Mouse (Mus musculus) kidney, adult 2 months (tissue): ENCODE measurements around the gene 2610021A01Rik. TPM values are rescaled to one million over a fixed set of nuclear protein-coding genes. Genes with fewer than 3 reads are reported as not detected.
A peak's percentile ranks its signal among the peaks of the same experiment; 100 is the strongest.
"Not testable (repeated sequence)": the region's sequence is repeated elsewhere in the genome, so short reads cannot be mapped to it uniquely, and the experiment has no call there.

ENCODE experiments used
- DNase-seq: peaks from one replicate; pipeline ENCODE4 v3.0.0; 2021
- H3K27ac ChIP-seq: fragments of 200-500 bp; 2 replicates; pipeline ENCODE4 v1.5.1; 2012; ENCODE audit warnings: low read depth, low read length, control low read depth, inconsistent platforms; ENCODE audit not compliant: insufficient read depth
- H3K27me3 ChIP-seq: fragments of 200-500 bp; replicated peaks from 2 replicates; pipeline ENCODE4 v1.6.1; 2012; ENCODE audit warnings: mild to moderate bottlenecking, moderate library complexity, low read length, inconsistent platforms; ENCODE audit not compliant: control insufficient read depth, insufficient read depth
- H3K36me3 ChIP-seq: fragments of 200-500 bp; 2 replicates; pipeline ENCODE4 v1.6.1; 2012; ENCODE audit warnings: mild to moderate bottlenecking, moderate library complexity, low read length, inconsistent platforms; ENCODE audit not compliant: control insufficient read depth, insufficient read depth
- H3K4me1 ChIP-seq: fragments of 200-500 bp; 2 replicates; pipeline ENCODE4 v1.6.1; 2011; ENCODE audit warnings: low read length; ENCODE audit not compliant: control insufficient read depth, insufficient read depth
- H3K4me3 ChIP-seq: fragments of 200-500 bp; 2 replicates; pipeline ENCODE4 v1.5.1; 2011; ENCODE audit warnings: mild to moderate bottlenecking, low read depth, low read length, control low read depth; ENCODE audit not compliant: insufficient read depth
- CTCF ChIP-seq: fragments of 200-500 bp; conservative IDR thresholded peaks from 2 replicates; pipeline ENCODE4 v1.5.1; 2011; ENCODE audit warnings: low read depth, mild to moderate bottlenecking, control low read depth, low read length, moderate library complexity, mixed read lengths; ENCODE audit not compliant: insufficient read depth, insufficient read length
- POLR2A ChIP-seq: fragments of 200-500 bp; IDR thresholded peaks from one replicate; pipeline ENCODE4 v1.6.1; 2011; ENCODE audit warnings: low read depth, low read length, control low read depth
- WGBS: fragments of 180-500 bp; shearing (Covaris S2); methylation state at CpG from one replicate; pipeline ENCODE4 v1.1.7; 2018; 5-methylcytosine and 5-hydroxymethylcytosine counted together
- polyA plus RNA-seq: library from polyadenylated mRNA; depleted of rRNA; stranded (reverse); fragments of >200 nt; gene quantifications from 2 replicates; pipeline ENCODE4 v1.2.3, GENCODE M21; 2012; rRNA removed

Gene 2610021A01Rik
- 2.5 and 3.8 TPM in 2 replicates for polyA plus RNA-seq

DNA sequence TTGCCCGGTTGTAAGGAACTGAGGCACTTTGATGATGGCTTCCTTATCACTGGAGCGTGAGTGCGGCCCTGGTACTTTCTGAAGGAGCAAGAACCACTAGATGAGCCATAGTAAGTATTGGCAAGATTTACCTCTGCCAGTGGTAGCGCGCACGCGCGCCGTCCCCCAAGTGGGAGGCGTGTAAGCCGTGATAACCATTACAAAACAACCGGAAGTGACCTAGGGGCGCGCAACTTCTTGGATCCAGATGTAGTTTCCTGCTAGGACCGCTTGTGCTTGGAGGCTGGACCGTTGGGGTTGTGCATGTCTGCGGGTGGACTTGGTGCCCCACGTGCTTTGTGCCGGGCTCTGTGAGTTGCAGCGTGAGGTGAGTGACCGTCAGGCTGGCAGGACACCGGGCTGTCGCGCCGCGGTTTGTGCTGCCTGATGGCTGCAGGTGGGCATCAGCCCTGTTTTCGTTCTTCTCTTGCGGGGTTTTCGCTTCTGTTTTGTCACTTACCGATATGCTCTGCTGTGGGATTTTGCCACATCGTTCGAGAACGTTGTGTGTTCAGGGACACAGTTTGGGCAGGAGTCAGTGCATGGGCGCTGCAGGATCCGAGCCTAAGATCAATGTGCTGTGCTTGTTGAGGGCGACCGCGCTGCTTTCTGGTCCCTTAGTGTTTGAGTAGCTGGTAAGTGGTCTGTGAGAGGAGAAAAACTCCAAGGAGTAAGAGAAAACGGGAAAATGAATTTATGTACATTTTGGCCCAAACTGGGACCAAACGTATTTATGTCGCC lies at the start of gene 2610021A01Rik:
Gene 2610021A01Rik, plus strand, starts transcription at position 197 of the 780 bp plus-strand sequence.
- under 1% methylated on average over 41 of the region's 41 CpGs for WGBS
- H3K27ac ChIP-seq = no peak within 1 kb of the TSS

DNA sequence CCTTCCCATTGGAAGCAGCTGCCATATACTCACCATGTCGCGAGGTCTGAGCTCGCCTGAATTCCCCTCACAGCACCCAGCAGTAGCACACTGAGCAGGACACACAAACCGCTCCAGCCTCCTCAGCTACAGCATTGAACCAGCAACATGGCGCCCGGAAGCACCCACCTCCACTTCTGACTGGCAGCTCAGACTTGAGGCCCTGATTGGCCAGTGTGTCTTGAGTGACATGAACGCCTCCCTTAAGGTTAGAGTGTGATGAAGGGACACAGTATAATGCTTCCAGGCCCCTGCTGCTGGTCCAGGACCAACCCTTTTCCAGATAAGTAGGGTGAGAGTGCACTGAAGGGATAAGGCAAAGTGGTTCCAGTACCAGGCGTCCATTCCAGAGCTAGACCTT lies 38.3 kb upstream of the 2610021A01Rik start:
- H3K4me1 ChIP-seq = no peaks in the 10 kb centered on the region
- no peak overlapping the region for H3K27ac ChIP-seq
- no peaks in the 10 kb centered on the region for H3K36me3 ChIP-seq
- TF ChIP-seq CTCF (no peak), POLR2A (no peak)
- no peak overlapping the region for H3K4me3 ChIP-seq
- no peak for DNase-seq
- H3K27me3 ChIP-seq = no peaks in the 10 kb centered on the region
- WGBS = 76% methylated on average over 8 of the region's 8 CpGs

More for the DNA sequence above, at the start of gene 2610021A01Rik:
- Histone ChIP-seq H3K36me3 (no peaks in the 10 kb centered on the region), H3K4me1 (0 out of 2 replicates have a peak, but pooled peaks cover 5% of the 10 kb centered on the region), H3K4me3 (peak within 1 kb of the TSS; percentile 68), H3K27me3 (no peaks in the 10 kb centered on the region)
- TF ChIP-seq POLR2A = no peak
- no peak for TF ChIP-seq CTCF
- DNase-seq = peak; percentile 97

DNA sequence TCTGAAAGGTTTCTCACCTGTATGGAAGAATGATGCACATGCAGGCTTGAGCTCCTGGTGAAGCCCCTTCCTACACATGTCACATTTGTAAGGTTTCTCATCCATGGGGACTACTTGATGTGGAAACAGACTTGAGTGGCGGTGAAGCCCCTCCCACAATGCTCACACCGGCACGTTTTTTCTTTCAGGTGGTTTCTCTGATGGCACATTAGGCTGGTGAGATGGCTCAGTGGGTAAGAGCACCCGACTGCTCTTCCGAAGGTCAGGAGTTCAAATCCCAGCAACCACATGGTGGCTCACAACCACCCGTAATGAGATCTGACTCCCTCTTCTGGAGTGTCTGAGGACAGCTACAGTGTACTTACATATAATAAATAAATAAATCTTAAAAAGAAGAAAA lies 25.5 kb upstream of the 2610021A01Rik start, which contains the start of gene Gm6871:
Gene Gm6871, minus strand, starts transcription at position 101 of the 400 bp plus-strand sequence.
- 82% methylated on average over 6 of the region's 6 CpGs for whole genome bisulfite sequencing
- not testable (repeated sequence) for H3K27ac ChIP-seq, H3K4me3 ChIP-seq, H3K36me3 ChIP-seq, DNase-seq, H3K4me1 ChIP-seq, H3K27me3 ChIP-seq

DNA sequence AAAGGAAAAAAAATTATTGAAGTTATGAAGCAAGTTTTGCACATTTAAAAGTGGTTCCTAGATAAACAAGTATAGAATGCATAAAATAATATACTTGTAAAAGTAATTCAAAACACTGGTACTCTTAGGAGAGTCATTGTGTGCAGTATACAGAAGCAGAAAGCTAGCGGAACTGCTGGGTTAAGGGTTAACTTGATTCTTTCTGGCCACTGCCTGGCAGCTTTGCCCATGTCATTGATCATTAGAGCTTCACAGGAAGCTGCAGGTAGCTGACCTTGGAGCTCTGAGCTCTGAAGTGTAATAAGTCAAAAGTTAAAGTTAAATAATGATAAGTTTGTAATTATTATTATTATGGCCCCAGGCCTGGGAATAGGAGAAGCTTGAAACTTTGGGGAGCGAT lies 21.1 kb upstream of the 2610021A01Rik start:
- Histone ChIP-seq H3K4me3 (no peak overlapping the region), H3K36me3 (no peaks in the 10 kb centered on the region), H3K27ac (no peak overlapping the region), H3K27me3 (no peaks in the 10 kb centered on the region), H3K4me1 (no peaks in the 10 kb centered on the region)
- peak; percentile 77 for DNase-seq
- WGBS = 57% methylated on average over 2 of the region's 2 CpGs
- no peak for TF ChIP-seq CTCF
- TF ChIP-seq POLR2A = no peak

DNA sequence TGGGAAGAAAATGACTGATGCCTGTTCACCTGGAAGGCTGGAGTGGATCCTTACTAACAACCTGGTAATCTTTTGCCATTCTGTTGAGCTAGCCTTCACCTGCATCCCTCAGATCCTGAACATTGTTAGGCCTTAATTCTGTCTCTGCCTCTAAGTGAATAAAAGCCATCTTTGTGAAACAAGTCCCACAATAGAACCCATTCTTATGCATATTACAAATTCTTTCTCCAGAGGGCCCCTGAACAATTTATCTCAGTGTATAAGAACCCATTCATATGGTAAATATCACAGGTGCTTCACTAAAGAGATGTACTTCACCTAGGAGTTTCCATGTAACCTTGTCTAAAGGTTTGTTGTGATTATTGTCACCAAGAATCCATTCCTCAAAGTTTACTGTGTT lies 17.0 kb upstream of the 2610021A01Rik start:
- H3K27ac ChIP-seq = no peak overlapping the region
- no peak for DNase-seq
- no peak overlapping the region for H3K4me3 ChIP-seq
- TF ChIP-seq CTCF (no peak), POLR2A (no peak)
- no peaks in the 10 kb centered on the region for H3K4me1 ChIP-seq
- H3K36me3 ChIP-seq = no peaks in the 10 kb centered on the region
- no peaks in the 10 kb centered on the region for H3K27me3 ChIP-seq

DNA sequence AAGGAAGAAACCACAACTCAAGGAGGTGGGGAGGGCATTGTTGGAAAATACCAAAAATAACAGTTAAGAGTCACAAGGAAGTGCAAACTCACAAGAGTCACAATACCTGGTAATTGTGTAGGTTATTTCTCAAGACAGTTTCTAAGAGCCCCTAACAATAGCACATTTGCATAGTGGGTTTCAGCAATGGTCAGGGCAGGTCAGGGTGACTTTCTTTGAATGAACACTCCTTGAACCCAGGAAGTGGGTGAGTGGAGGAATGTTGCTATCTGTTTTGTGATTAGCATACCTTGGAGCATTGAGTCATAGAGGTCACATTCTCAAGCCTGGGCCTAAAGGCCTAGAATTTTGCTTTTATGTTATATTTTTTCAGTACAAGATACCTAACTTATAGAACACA lies 11.2 kb upstream of the 2610021A01Rik start:
- not testable (repeated sequence) for DNase-seq, H3K4me1 ChIP-seq, H3K27ac ChIP-seq, H3K4me3 ChIP-seq, H3K36me3 ChIP-seq, H3K27me3 ChIP-seq

DNA sequence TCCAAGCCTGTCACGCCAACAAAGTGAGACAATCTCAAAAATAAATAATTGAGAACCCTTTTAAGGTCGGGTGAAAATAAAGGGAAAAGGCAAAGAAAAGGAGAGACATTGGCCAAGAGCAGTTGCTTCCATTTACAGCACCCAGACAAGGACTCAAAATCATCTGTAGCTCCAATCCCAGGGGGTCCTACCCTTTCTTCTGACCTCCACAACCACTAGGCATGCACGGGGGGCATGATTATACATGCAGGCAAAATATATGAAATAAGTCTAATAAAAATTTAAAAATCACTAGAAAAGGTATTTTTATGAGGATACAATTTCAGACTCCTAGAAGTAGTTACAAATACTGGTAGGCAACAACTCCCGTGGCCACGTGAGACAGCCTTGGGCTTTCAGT lies 415 bp upstream of the 2610021A01Rik start:
- Histone ChIP-seq H3K27me3 (no peaks in the 10 kb centered on the region), H3K36me3 (no peaks in the 10 kb centered on the region), H3K27ac (no peak overlapping the region), H3K4me3 (peak overlapping the region; percentile 68), H3K4me1 (0 out of 2 replicates have a peak, but pooled peaks cover 5% of the 10 kb centered on the region)
- TF ChIP-seq CTCF = no peak
- TF ChIP-seq POLR2A = no peak
- 47% methylated on average over 5 of the region's 5 CpGs for WGBS
- DNase-seq = no peak

DNA sequence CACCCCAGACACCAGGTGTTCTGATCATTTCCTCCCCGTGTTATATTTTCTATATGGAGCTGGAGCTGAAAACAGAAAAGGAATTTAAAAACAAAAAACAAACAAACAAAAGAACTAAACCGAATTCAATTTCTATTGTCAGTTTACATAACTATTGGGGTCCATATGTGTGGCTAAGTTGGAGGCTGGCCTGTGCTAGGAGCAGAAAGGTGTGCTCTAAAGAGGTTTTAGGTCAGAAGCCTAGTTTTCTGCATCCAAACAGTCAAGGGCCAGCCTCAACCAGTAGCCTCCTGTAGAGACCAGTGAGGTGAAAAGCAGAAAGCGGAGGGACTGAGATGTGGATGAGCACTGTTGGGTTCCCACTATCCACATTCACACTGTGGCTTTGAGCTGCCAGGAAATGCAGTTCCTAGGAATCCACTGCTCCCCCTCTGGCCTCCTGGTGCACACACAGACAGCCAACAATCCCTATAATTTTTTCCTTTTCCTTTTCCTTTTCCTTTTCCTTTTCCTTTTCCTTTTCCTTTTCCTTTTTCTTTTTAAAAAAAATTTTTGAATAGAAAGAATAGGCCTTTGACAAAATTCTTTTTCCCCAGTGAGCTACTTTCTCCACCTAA lies 1.0 kb downstream of the 2610021A01Rik start:
- no peak for DNase-seq
- no peaks in the 10 kb centered on the region for H3K36me3 ChIP-seq
- TF ChIP-seq POLR2A = no peak
- TF ChIP-seq CTCF = 0 out of 2 replicates have a peak, but pooled peaks have one; percentile 18
- no peaks in the 10 kb centered on the region for H3K27me3 ChIP-seq
- 14% methylated on average over 3 of the region's 3 CpGs for WGBS
- H3K4me3 ChIP-seq = peak overlapping the region; percentile 68; the same call in 1 of the 2 replicates
- H3K27ac ChIP-seq = no peak overlapping the region
- 0 out of 2 replicates have a peak, but pooled peaks cover 5% of the 10 kb centered on the region for H3K4me1 ChIP-seq
